Mouse (Mus musculus): ENCODE measurements around the gene Olfr434.
"Not testable (repeated sequence)": the region's sequence is repeated elsewhere in the genome, so short reads cannot be mapped to it uniquely, and the experiment has no call there.

The Olfr434 gene

DNA sequence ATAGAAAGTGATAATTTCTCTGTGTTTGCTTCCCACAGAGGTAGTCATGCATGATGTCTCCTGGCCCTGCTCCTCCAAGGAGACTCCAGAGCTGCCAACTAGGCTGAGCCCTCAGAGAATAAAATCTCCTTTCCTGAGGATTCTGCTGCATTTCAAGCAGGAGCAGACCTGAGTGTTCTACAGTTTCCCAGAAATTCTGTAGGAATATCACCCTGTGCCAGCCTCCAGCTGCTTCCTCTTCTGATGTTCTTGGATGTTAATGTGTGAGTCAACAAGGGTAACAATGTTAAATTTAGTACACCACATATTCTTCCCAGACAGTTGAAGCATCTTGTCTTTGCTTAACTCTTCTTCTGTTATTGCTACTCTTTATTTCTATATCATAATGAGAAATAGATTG, at the start of gene Olfr434:
Gene Olfr434, plus strand, starts transcription at position 149 of the 400 bp plus-strand sequence.
- not testable (repeated sequence) for DNase-seq (ENCODE audit: low read depth)

DNA sequence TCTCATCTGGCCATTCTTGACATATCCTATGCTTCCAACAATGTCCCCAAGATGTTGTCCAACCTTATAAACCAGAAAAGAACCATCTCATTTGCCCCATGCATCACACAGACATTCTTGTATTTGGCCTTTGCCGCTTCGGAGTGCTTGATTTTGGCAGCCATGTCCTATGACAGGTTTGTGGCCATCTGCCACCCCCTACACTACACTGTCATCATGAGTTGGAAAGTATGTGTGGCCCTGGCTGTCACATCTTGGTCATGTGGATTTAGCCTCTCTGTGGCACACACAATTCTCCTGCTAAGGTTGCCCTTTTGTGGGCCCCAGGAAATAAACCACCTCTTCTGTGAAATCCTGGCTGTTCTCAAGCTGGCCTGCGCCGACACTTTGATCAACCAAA, 45.6 kb upstream of the Olfr434 start:
- no peak for DNase-seq (ENCODE audit: low read depth)

DNA sequence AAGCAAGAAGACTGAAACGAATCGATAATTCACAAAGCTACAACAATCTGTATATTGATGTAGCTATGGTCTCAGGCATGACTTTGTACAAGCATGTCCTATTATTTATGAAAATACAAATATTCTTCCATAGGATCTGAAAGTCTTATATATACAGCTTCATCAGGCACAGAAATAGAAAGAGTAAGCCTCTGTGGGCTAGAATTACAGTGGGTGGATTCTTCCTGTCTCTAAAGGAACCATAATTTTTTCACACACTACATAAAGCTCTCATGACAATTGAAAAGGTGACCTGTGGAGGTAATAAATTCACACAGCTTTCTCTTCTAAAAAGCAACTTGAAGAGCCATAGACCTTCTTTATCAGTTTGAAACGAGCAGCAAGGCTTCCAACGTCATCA, 41.0 kb upstream of the Olfr434 start, which contains the start of gene Olfr13:
Gene Olfr13, plus strand, starts transcription at position 301 of the 400 bp plus-strand sequence.
- DNase-seq (ENCODE audit: low read depth): no peak

DNA sequence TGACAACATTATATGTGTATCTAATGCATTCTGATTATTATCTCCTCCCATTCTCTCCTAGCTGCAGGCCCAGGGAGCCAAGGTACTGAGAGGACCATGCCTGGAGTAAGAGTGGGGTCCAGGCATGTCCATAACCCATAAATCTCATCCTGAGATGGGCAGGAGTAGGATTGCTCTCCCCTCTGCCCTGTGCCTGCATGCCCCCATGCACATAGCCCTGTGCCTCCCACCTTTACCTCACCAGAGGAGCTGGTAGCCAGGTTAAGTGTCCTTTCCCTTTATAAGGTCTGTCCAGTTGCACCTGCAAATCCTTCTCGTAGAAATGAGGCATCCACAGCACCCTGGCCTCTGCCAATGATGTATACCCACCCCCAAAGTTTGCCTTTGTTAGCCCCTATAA, 34.7 kb upstream of the Olfr434 start:
- no peak for DNase-seq (ENCODE audit: low read depth)

DNA sequence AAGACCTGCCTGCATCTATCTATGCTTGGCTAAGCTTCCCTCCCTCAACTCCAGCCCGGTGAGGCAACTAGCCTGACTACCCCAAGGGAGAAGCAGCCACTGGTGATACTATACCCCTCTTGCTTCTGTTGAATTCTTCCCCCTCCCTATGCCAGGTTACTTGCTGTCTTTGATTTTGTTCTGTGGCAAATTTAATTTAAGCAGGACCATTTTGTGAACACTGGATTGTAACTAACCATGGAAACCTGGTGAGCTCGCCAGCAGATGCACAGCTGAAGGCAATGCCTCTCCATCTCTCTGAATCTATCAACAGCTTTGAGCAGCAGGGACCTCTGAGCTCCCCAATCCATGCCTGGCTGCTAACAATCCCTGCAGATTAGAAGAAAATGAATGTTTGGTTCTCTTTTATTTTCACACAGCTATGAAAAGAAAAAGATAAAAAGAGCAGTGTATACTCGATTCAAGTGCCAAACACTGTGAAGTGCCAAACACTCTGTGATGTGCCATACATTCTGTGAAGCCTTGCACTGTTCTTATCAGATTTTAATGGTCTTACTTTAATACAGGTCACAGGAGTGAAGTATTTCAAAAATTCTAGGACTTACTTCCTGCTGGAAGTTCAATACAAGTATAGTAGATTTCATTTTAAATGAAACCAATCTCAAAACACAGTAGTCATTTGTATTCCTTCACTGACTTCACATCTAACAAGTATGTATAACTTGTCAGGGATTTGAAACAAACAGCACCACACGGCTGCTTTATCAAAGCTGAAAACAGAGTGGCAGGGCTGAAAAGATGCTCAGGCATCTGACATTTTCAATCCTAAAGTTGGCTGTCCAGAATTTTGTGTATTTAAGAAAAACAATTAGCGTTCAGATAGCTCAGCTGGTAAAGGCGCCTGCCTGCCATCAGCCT, 34.0 kb upstream of the Olfr434 start:
- DNase-seq (ENCODE audit: low read depth): no peak

DNA sequence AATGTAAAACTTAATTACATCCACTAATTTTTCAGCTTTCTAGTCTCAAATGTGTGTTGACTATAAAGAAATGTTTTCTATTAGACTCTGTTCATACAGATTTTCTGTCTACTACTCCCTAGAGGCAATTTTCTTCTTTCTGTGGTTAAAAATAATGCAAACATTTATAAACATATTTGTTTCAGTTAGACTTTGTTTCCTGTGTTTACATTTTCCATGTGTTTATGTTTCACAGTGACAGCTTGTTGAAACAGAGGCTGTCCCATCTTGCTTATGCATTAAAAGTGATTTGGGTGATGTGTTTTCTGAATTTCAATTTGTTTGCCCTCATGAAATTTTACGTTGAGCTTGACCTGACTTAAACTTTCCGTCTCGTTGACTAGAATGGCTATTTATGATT, 21.8 kb upstream of the Olfr434 start:
- DNase-seq (ENCODE audit: low read depth): no peak

DNA sequence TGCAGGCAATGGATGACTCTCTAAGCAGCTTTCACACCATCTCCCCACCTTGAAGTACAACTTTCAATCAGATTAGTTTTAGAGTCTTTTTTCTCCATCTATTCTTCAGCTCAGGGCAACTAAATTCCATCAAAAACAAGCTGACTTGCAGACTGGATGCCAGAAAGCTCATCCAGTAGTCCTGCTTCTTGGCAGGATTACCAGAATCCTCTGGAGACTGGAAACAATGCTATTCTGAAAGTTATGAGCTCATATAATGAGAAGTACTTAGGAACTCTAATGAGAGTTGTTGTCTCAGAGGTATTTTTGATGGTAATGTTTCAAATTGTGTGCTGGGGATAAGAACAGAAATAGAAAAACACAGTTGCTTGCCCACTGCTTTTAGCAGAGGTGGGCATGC, 16.0 kb upstream of the Olfr434 start, which contains the start of gene Olfr435:
Gene Olfr435, plus strand, starts transcription at position 366 of the 400 bp plus-strand sequence.
- no peak for DNase-seq (ENCODE audit: low read depth)

DNA sequence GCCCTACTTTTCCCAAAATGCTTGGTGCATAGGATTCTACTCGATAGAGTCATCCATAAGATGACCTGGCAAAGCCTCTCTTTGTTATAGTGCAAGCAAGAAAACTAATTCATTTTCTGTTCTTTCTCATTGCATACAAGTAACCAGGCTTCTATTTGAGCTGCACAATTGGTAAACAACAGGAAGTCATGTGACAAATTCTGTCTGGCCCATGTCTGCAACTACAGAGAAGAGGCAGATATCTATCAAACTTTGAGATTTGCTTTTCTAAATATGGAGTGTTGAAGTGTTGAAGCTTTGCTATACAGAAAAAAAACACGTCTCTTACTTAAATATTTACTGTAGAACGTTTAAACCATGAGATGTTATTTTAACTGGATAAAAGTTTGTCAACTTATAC, 14.7 kb upstream of the Olfr434 start:
- DNase-seq (ENCODE audit: low read depth): no peak

DNA sequence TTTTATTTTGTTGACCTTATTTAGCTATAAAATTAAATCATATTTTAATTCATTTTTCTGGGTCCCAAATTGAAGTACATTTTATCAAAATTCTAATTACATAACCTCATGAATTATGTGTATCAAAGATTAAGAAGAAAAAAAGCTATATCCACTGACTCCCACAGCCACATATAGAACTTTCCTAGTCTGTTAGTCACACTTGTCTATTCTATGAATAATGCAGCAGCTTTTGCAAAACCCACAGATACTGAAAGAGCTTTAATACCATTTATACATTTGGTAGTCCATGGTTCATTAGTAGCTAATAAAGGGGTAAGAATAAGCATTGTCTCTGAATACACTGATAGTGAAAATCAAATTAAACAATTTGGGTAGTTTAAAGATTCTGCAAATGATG, 10.0 kb upstream of the Olfr434 start:
- no peak for DNase-seq (ENCODE audit: low read depth)

DNA sequence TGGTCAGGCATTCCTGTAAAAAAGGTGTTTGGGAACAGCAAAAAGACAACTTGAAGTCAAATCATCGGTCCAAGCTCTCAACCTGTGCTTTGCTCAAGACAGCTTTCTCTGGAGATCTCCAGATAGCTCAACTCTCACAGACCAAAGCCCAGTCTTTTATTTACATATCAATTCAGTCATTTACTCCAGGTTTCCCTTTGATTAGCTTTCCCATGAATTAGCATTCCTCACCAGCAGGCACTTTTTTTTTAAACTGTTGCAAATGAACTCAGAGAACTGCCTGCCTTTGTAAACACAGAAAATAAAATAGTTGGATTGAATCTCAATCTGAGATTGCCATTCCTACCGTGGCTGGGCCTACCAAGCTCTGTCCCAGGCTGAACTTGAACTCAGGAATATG, 7.5 kb upstream of the Olfr434 start:
- no peak for DNase-seq (ENCODE audit: low read depth)

DNA sequence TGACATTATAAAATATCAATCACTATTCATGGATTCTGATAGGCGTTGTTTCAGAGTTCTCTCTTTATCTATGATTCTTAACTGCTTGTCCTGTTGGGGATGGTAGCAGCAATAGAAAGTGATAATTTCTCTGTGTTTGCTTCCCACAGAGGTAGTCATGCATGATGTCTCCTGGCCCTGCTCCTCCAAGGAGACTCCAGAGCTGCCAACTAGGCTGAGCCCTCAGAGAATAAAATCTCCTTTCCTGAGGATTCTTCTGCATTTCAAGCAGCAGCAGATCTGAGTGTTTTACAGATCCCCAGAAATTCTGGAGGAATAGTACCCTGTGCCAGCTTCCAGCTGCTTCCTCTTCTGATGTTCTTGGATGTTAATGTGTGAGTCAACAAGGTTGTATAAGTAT, 18.4 kb downstream of the Olfr434 start, which contains the start of gene Olfr47:
Gene Olfr47, plus strand, starts transcription at position 275 of the 400 bp plus-strand sequence.
- DNase-seq (ENCODE audit: low read depth): not testable (repeated sequence)

DNA sequence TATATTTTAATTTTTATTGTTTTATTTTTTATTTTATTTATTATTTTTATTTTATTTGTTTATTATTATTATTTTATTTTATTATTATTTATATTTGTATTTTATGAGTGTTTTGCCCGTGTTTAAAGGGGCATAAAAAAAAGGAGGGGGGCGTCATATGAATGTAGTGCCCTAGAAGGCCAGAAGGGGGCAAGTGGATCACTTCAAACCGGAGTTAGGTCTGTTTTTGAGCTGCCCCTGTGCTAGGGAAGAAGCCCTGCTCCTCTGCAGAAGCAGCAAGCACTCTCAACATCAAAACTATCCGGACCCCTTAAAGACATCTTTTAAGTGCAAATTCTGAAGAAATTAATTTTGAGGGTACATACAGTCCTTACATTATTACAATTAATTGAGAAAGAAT, 29.2 kb downstream of the Olfr434 start:
- no peak for DNase-seq (ENCODE audit: low read depth)

DNA sequence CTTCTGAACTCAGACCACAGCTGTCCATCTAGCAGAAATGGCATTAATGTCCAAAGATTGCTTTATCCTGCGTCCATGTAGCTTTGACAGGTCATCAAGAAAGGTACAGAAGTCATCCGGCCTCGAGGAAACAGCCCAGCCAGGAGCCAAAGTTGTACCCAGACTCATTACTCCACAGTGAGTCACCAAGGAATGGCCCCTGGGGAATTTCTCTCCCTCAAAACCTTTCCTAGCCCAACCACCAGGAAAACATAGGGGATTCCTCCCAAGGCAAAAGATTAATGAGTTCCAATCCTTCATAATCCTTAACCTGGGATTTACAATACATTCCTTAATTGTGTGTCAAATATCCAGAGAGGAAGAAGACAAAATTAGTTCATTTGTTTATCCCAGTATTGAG, 34.6 kb downstream of the Olfr434 start:
- no peak for DNase-seq (ENCODE audit: low read depth)

DNA sequence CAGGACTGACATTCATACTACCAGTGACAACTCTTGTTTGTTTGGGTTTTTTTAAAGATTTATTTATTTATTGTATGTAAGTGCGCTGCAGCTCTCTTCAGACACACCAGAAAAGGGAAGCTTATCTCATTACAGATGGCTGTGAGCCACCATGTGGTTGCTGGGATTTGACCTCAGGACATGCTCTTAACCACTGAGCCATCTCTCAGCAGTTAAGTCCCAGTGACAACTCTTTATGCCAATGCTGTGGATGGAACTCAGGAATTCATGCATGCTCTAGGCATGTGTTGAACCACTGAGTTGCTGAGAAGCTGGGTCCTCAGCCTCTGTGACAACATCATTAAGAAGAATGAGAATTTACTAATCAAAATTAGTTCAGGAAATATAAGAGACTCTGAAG, 40.2 kb downstream of the Olfr434 start:
- DNase-seq (ENCODE audit: low read depth): no peak

DNA sequence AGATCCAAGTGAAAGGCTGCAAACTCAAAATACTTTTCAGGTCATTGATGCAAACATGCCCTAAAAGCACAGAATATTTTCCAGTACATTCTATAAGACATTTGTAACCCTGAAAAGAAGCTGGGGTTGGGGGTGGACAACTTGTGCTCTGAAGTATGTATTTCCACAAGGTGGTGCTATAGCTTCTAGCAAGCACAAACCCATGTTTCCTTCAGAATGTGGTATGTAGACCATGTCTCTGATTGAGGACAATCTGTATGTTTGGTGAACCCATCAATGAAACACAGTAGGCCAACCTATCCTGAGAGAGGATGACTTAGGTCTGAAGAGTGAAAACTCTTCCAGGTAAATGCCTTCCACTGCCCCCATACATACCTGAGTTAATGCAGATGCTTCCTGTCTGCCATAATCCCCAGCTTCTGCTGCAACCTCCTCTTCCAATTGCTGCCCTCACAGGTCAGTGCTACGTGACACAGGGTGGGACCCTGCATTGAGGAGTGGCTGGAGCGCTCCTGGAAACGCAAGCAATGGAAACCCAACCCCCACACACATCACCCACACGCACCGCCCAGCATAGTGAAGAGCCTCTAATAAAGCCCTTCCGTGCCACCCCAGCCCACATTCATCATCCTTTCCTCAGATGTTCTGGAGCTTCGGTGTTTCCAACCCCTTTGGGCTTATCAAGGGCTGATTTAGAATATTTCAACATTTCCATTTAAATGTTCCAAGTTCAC, 41.5 kb downstream of the Olfr434 start:
- DNase-seq (ENCODE audit: low read depth): no peak

DNA sequence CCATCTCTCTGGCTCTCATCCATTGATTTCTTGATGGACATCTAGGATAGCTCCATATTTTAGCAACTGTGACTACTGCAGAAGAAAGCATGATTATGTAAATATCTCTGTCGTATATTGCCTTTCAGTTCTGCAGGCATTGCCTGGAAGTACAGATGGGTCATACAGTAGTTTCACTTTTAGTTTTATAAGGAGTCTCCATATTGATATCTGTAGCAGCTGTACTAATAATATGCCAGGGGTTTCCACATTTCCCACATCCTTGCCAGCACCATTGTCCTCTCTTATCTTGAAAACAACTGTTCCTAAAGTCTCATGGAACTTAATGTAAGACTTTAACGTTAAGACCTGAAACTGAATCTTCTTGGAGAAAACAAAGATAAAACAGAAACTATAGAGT, 47.9 kb downstream of the Olfr434 start:
- no peak for DNase-seq (ENCODE audit: low read depth)

DNA sequence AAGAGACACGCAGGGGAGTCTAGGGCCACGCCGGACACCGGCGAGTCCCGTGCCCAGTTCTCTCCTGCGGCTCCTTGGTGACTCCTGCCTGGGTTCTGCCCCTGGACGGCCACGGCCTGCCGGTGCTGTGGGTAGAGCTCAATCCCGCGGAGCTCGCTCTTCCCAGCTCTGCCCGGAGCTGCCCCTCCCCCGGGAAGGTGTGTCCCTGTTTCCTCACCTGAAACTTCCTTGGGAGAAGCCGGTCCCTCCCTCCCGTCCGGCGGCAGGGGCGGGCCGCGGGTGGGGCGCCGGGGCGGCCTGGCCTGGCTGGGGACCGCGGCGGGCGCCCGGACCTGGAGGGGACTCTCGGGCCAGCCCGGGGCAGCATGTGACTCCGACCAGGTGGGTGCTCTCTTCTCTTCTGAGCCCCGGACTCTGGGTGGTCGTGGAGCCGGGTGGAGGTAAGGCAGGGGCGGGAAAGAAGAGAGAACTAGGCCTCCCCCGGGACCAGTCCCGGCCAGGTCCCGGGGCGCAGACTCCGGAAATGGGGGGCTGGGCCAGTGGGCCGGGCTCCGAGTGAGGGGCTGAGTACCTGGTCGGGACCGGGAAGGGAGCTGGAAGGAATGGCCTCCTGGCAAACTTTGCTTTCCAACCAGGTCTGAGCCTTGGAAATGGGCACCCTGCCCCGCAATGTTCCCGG, 52.7 kb downstream of the Olfr434 start, which contains the start of gene Arhgef5:
Gene Arhgef5, plus strand, starts transcription at position 220 of the 679 bp plus-strand sequence.
- no peak for DNase-seq (ENCODE audit: low read depth)

DNA sequence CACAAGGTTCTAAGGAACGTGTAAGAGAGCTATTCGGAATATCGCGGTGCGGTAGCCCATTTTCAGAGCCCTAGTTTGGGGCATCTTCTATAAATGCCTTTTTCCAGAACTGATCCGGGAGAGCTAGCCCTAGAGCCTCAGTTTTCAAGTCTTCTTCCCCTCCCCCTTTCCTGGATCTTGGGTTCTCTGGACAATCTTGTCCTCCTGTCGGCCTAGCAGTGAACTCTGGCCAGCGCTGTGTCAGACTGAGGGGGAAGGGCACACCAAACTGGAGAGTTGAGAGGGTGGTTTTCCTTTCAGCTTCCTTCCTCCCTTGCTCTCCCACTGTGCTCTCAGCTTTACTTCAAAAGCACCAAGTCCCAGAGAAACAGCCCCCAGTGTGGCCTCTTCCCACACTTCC, 53.5 kb downstream of the Olfr434 start:
- no peak for DNase-seq (ENCODE audit: low read depth)

Data from fibroblast of lung, adult 2 months (primary cell).